Mouse (Mus musculus) bone marrow, adult 2 months (tissue): ENCODE results near the gene Snrnp35.

Source experiments
- CTCF ChIP-seq: fragments of 200-500 bp; IDR thresholded peaks from 2 replicates; pipeline ENCODE4 v1.5.1; 2011; ENCODE audit warnings: low read length, control low read depth; ENCODE audit not compliant: control insufficient read depth, insufficient read depth
- POLR2A ChIP-seq: fragments of 200-500 bp; IDR thresholded peaks from 2 replicates; pipeline ENCODE4 v1.6.1; 2011; ENCODE audit warnings: low read depth, mild to moderate bottlenecking, control low read depth, low read length, borderline replicate concordance; ENCODE audit not compliant: control insufficient read depth

- no peak for TF ChIP-seq POLR2A
- TF ChIP-seq CTCF, result no peak
These were observed 15.2 kb upstream of the Snrnp35 start for GRCm38 (mm10) chr5:124467766-124468165.
